Mouse (Mus musculus) gastrocnemius, postnatal 25 days (tissue): ENCODE results near the gene 4930442H23Rik. TPM values are rescaled to one million over a fixed set of nuclear protein-coding genes. Genes with fewer than 3 reads are reported as not detected.
"Not testable (repeated sequence)": the region's sequence is repeated elsewhere in the genome, so short reads cannot be mapped to it uniquely, and the experiment has no call there.

ENCODE experiments used
- DNase-seq: peaks from one replicate; pipeline ENCODE4 v3.0.0; 2022
- long read RNA-seq, 2 experiments: library from polyadenylated mRNA; stranded (forward); transcript quantifications; one replicate each; pipeline ENCODE4 v2.0.0; 2021
- total RNA-seq, 2 experiments: library from RNA; stranded (reverse); gene quantifications; 1 replicate in 1 of 2; 2 replicates in 1 of 2; pipeline ENCODE4 v1.2.3; 2021

4930442H23Rik gene
- total RNA-seq = not detected
- long read RNA-seq, experiment 1 = 0 reads
- long read RNA-seq, experiment 2 = 0 reads

DNA sequence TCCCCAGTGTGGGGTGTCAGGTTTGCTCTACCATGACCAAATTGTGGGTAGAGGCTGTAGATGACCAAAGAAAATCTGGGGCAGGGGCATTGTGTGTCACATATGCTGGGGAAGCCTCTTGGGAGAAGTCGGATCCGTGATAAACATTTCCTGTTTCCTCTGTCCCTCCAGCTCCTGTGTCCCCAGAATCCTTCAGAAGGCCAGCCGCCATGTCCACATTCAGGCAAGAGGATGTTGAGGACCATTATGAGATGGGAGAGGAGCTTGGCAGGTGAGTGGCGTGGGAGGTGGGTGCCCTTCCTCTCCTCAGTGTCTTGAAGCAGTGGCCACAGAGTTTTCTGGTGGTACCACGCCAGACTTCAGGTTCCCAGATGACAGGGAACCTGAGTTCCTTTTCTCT is at the start of gene 4930442H23Rik:
TSS of gene 4930442H23Rik (minus strand) at position 45 of the 400 bp plus-strand sequence.
- DNase-seq = no peak

DNA sequence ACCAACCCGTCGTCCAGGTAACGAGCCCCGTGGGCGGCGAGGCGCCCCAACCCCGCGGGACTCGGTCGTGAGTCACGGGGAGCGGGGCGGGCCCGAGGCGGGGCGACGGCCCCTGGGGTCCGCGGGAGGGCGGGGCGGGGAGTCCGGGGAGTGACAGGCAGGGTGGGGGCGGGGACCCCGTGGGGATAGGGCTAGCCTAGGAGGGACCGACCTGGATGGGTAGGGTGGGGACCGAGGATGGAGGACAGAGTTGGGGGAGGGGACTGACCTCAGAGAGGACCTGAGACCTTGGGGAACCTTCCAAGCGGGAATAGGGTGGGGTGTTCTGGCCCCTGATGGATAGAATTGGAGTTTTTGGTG is 49.6 kb upstream of the 4930442H23Rik start:
- DNase-seq = no peak

DNA sequence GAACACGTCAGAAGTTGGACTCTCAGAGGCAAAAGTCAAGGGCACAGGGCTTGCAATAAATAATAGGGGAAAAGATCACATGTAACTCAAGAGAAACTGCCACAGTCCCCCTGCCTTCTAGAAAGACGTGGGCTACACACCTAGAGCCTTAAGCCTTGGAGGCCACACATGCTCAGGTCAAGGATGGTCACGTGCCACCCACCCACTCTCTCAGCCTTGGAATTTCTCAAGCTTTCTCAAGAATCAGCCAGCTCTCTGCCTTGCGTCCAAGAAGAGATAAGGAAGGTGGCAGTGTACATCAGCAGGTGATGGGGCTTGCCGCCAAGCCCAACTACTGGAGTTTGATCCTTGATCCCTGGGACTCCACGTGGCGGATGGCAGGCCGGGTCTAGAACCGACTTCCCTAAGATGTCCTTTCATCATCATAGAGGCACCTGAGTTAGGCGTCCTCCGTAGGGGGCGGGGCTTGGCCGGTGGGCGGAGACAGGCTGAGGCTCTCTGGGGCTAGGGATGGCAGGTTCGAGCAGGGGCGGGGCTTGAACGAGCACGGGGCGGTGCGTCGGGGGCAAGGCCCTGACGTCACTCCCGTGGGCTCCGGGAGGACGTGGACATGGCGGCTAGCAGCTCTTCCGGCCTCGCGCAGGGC is 49.1 kb upstream of the 4930442H23Rik start, which contains the start of gene Zfr2:
TSS of gene Zfr2 (plus strand) at position 576 of the 646 bp plus-strand sequence.
- peak; percentile 78 for DNase-seq

DNA sequence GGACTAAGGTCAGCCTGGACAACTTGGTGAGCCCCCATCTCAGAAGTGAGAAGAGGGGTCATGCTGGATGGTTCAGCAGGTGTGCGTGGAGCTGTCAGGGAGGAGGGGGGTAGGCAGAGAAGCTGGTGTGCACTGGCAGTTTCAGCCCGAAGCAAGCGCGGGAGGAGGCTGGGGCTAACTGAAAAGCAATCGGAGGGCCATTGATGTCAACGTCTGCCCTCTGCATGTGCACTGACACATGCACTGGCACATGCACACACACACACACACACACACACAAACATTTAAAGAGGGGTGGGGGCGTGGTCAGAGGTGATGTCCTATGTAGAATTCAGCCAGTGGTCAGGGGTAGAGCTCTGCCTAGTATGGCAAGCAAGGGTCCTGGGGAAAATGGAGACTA is 47.8 kb upstream of the 4930442H23Rik start:
- no peak for DNase-seq

DNA sequence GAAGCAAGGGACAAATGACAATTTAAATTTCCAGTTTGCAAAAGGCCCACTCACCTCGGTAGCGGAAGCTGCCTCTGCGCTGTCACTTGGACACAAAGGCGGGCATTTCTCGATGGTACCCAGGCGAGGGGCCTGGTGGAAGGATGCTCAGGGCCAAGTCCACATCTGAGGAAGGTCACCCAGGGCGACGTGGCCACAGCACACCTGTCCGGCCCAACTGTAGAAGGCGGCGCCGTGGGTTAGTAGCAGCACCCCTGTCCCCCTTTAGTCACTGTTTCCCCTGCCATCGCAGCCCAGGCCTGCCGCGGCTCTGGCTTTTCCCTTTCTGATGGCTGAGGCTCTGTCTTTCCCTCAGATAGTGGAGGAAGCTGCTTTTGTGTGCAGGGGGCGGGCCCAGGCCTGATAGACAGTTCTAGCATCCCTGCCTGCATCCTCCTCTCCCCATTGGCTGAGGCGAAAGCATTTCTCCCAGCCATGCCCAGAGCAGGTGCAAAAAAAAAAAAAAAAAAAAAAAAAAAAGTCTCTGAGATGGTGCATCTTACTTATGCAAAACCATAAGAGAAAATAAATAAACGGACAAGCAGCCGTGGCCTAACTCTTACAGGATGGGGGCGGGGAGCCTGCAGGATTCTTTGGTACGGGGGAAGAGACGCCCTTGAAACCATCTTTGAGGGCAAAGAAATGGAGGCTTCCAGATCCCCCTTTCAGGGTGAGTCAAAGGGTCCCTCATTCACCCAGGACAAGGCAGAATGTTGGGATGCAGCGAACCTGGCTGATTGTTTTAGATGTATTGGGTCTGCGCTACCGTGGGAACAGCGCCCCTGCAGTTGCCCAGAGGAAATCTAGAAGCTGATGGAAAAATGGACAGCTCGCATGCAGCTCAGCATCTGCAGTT is 47.0 kb upstream of the 4930442H23Rik start, which contains the start of gene Atcay:
TSS of gene Atcay (minus strand) at position 396 of the 895 bp plus-strand sequence.
- DNase-seq = no peak

DNA sequence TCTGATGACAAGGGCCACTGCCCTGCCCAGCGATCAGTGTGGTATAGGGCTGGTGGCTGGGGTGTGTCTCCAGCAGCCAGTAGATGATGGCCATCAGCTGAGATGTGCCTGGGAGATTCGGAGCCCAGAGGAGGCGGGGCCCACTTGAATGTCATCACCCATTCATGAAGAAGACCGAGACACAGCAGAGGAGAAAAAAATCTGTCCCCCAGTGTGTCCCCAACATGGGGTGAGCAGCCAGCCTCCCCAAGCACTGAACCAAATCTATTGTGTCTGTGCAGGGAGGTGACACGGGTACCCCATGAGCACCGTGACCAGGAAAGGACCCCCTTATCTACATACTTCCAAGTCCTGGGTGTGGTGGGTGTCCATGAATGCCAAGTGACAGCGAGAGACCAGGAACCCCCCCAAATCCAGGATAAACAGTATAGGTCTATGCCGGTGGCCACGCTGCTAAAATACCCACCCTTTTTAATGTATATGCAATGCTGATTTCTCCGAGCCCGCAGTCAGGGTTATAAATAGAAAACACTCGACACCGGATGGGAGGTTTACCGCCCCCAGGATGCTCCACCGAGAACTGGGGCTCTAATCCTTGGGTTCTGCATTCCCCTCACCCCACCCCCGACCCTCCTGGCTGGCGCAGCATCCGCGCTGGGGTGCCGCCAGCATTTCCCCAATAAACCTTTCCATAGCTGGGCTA is 46.2 kb upstream of the 4930442H23Rik start:
- no peak for DNase-seq

DNA sequence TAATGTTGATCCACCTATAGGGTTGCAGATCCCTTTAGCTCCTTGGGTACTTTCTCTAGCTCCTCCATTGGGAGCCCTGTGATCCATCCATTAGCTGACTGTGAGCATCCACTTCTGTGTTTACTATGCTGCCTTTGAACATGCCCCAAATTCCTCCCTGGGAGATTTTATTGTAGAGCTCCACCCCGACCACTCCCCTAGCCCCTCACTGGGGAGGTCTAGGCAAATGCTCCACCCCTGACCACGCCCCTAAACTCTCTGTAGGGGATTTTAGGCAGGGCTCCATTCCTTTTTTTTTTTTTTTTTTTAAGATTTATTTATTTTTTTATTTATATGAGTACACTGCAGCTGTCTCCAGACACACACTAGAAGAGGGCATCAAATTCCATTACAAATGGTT is 40.1 kb upstream of the 4930442H23Rik start:
- DNase-seq = not testable (repeated sequence)

DNA sequence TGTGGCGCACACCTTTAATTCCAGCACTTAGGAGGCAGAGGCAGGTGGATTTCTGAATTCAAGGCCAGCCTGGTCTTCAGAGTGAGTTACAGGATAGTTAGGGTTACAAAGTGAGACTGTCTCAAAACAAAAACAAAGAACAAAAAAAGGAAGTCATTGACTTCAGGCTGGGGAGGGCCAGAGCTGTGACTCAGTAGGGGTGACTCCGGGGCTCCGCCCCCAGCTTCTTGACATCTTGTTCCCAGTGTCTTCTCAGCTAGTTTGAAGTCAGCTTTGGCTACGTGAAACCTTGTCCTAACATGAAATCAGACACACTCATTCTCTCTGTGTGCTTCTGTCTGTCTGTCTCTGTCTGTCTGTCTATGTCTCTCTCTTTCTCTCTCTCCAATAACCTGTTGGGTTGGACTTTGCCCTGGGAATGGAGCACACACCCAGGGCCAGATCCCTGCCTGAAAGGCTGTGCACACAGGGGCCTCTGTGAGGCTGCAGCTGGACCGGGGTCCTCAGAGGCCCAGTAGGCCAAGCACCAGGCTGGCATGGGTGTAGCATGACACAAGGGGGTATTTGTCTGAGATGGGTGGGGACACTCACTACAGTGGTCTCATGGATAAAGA is 37.9 kb upstream of the 4930442H23Rik start:
- no peak for DNase-seq

DNA sequence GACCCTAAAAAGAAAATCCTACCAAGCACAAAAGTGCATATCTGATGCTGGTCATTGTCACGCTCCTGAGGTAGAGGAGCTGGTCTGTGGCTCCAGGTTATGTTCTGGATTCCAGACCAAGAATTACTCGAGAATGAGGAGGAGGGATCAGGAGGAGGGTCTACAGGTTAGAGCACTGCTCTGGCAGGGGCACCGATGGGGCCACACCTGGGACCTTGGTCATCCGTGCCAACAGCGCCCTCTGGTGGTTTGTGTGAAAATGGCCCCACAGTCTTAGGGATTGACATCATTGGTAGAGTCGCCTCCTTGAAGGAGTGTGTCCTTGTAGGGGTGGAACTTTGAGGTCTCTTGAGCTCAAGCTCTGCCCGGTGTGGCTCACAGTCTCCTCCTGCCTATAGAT is 34.3 kb upstream of the 4930442H23Rik start:
- no peak for DNase-seq

DNA sequence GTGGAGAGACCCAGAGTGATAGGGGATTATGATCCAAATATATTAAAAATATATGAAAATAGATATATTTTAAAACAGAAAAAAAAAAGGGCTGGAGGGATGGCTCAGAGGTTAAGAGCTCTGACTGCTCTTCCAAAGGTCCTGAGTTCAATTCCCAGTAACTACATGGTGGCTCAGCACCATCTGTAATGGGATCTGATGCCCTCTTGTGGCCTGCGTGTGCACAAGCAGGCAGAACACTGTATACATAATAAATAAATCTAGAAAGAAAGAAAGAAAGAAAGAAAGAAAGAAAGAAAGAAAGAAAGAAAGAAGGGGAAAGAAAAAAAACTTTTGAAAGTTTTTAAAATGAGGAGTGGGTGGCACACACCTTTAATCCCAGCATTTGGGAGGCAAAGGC is 33.6 kb upstream of the 4930442H23Rik start:
- not testable (repeated sequence) for DNase-seq

DNA sequence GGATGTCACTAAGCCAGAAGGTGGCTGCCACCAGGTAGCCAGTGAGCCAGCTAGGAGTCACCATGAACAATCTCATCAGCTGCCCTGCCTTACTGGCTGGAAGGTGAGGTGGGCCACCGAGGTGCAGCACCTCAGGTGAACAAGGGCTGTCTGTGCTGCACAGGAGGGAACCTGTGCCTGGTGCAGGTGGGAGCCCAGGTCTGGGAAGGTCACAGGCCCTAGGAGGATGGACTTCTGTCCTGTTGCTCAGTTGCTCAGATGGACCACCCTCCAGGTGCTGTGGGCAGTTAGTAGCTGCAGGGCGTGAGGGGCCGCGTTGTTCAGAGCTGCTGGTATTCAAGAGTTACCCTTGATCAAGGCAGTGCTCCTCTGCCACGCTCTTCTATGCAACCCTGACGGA is 33.2 kb upstream of the 4930442H23Rik start:
- no peak for DNase-seq

DNA sequence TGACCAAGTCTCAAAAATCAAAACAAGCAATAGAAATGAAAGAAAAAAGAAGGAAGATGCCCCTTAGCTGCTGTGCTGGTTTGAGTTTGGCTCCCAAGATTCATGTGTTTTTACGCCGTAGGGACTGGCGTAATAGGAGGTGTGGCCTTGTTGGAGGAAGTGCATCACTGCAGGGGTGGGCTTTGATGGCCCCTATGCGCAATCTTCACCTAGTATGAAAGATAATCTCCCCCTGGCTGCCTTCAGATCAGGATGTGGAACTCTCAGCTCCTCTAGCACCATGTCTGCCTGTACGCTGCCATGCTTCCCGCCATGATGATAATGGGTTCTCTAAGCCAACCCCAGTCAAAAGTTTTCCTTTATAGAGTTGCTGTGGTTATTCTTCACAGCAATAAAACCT is 32.6 kb upstream of the 4930442H23Rik start:
- DNase-seq = no peak

DNA sequence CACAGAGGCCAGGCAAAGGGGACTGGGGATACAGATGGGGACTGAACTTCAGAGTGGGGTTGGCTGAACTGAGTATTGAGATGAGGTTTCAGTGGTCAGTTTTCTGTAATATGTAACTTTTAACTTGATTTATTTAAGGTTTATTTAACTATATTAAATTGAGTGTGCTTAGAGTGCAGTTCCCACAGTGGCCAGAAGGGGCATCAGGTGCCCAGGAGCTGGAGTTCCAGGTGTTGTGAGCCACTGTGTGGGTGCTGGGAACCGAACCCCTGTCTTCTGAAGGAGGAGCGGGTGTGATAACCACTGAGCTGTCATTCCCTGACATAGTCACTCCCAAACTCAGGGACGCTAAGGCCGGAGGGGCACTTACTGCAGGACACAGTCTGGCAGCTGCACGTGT is 26.5 kb upstream of the 4930442H23Rik start:
- DNase-seq = no peak

DNA sequence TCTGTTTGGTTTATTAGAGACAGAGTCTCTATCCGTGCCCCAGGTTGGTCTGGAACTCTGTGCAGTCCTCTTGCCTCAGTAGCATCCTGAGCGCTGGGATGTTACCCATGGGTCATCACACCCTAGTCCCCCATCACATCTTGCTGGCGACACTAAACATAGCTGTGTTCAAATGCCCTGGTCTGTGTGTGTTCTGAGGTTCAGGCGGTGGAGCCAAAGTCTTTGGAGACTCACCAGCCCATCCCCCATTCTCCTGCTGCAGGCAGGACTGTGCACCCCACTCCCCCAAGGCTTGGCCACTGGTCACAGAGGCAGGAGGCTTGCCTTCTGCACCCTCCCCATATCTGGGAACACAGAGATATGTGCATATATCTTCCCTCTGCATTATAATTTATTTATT is 20.5 kb upstream of the 4930442H23Rik start:
- no peak for DNase-seq

DNA sequence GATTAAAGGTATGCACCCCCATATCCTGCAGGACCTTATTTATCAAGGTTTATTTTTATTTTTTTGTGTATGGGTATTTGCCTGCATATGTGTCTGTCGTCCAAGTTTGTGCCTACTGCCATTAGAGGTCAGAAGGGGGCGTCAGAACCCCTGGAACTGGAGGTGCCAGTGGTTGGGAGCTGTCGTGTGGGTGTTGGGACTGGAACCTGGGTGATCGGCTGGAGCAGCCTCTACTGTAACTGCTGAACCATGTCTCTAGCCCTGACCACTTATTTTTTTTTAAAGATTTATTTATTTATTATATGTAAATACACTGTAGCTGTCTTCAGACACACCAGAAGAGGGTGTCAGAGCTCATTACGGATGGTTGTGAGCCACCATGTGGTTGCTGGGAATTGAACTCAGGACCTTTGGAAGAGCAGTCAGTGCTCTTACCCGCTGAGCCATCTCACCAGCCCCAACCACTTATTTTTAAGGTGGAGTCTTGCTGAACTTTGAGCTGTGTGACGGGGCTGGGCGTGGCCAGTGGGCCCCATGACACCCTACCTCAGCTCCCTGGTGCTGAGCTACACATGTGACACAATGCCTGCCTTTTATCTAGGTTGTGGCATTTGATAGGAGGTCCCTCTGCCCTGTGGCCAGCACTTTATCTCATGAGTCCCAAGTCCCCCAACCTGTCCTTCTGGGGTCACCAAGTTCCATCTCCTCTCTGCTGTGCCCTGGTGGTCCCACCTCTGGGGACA is 19.5 kb upstream of the 4930442H23Rik start:
- DNase-seq = no peak

DNA sequence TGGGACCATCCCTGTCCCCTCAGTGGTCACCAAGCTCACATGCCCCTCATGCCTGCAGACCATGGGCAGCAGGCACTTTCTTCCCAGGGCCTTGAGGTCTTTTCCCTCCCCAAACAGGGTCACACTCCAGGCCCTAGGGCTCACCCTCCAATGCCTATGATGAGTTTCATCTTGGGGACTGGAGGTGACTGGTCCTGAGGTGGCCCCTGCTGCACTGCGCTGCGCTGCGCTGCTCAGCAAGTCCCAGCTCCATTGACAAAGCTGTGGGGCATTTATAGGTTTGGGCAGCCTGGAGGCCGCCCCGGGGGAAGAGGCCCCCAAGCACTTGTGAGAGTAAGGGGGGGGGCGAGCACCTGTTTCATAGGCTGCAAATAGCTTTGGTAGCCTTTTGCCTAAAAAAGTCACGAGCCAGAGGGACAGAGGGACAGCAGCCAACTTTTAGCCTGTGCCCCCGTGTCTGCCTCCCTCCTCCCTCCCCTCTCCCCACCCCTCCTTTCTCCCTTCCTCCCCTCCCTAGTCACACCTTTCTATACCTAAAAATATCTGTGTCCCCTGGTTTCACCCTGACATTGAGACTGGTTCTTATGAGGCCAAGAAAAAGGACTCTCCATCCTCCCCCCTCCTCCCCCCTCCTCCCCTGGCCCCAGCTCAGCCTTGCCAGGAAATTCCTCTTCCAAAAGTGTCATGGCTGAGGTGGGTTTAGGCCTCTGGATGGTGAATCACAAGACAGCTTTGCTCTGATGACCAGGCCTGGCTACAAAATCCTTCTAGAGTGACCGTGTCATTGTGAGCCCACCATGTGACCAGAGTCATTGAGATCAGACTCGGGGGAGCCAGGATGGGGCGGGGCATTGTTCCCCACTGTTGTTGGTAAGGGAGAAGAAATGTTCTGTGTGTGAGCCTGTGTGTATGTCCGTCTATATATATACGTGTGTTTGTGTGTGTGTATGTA is 18.4 kb upstream of the 4930442H23Rik start, which contains the start of gene Nmrk2:
TSS of gene Nmrk2 (minus strand) at position 245 of the 952 bp plus-strand sequence.
- peak; percentile 80 for DNase-seq

DNA sequence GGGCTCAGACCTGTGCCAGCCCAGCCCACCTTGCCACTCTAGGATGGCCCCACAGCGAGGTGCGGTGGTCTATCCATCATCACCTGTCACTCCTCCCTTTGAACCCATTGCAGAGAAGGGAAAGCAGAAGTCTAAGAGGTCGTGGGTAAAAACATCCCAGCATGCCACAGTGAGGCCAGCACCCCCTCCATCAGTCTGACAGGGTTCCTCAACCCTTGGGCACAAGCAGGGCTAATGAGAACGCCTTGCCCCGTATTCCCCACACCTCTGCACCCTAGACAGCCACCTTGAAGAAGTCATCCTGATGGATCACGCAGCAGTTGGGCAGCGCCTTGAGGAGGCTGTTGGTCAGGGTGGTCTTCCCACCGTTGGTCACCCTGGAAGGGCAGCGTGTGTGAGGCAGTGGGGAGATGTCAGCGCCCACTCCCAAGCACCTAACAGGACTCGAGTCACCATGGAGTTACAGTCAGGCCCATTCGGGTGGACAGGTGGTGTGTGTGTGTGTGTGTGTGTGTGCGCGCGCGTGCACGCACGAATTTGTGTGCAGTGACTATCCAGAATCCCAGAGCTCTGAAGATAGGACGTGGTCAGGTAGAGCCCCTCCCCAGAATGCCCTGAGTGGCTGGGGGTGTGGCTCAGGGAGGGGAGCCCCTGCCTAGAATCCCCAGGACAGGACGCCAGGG is 17.1 kb upstream of the 4930442H23Rik start:
- DNase-seq = no peak

DNA sequence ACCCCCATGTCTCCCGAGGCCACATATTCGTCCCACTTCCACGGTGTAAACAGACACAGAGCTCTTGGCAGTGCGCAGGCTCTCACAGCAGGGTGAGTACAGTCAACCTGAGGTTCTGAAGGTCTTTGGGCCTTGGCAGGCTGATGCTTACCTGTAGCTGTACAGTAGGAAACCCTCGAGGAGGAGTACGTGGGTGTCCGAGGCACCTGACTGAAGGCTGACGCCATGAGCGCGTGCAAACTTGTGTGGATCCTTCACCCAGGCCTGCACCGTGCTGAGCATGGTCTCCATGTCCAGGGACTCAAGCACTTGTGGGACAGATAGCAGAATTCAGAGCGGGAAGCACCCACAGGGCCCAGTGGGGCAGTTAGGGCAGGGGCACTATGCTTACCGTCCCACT is 16.5 kb upstream of the 4930442H23Rik start:
- no peak for DNase-seq

DNA sequence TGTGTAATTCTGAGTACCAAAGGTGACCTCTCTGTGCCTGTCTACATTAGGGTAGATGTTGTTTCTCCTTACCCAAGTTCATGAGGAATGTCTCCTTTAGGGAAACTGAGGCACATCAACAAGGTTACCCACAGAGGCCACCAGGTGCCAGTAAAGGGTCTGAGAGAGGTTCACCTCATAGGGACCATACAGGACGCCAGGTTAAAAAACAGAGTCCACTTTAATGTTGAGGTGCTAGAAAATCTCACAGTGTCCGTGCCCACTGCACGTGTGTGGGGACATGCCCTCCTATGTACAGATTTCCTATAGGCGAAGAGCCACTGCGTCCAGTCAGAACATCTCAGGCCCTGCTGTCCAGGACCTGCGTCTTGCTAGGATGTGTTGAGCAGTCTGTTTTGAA is 15.3 kb upstream of the 4930442H23Rik start:
- no peak for DNase-seq

DNA sequence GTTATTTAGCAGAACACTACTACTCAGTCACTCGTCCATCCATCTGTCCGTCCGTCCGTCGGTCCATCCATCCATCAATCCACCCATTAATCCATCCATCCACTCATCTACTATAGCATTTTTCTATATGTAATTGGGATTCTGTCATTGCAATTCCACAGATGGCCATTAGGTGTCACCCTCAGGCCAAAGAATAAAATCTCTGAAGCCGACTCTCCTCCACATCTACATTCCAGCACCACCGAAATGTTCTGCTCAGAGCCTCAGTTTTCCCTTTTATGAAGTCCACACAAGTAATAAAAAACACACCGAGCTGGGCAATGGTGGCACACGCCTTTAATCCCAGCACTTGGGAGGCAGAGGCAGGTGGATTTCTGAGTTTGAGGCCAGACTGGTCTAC is 14.6 kb upstream of the 4930442H23Rik start:
- no peak for DNase-seq
